Mouse (Mus musculus): Measurements from ENCODE around the gene Trak1. TPM values are rescaled to one million over a fixed set of nuclear protein-coding genes. Genes with fewer than 3 reads are reported as not detected.
A peak's percentile ranks its signal among the peaks of the same experiment; 100 is the strongest.

The Trak1 gene
- total and polyA plus RNA-seq, 3 experiments = 8.2 to 28.6 (median 18.1) TPM

GRCm38 (mm10) chr9:121271149-121271548 is 26.2 kb upstream of the Trak1 start:
- TF ChIP-seq MAFK (IDR thresholded peaks at IDR 0.05; ENCODE audit: insufficient replicate concordance, low read length) = no peak
- TF ChIP-seq MYC (IDR thresholded peaks at IDR 0.05; ENCODE audit: low read depth, low read length) = no peak
- no peak for TF ChIP-seq POLR2A (IDR thresholded peaks at IDR 0.05; ENCODE audit: low read depth, low read length)
- no peak overlapping the region for H3K9ac ChIP-seq (ENCODE audit: insufficient read depth, low read depth)
- in situ Hi-C loops (cut with MboI; ENCODE audit: low pct_ligation_motif_present, low pct_unique_long_range_greater_than_20kb, low sequenced_read_pairs) = no loop called here
- no peak overlapping the region for H3K27ac ChIP-seq (ENCODE audit: insufficient read depth, low read depth)
- H3K4me1 ChIP-seq (ENCODE audit: control insufficient read depth in 1 of 2, insufficient read depth in 2 of 2) = peaks cover 0 to 8% of the 10 kb centered on the region in 2 experiments; a peak in 2 of 4 replicates
- H3K36me3 ChIP-seq (replicated peaks in 1 of 2; ENCODE audit: control insufficient read depth in 1 of 2, insufficient read depth in 1 of 2, low read length in 1 of 2) = peaks cover 5 to 49% of the 10 kb centered on the region in 2 experiments
- H3K4me2 ChIP-seq (ENCODE audit: insufficient read depth, low read depth, poor library complexity, severe bottlenecking) = no peak overlapping the region
- dilution Hi-C loops (cut with MboI; ENCODE audit: extremely low pct_ligation_motif_present, extremely low pct_unique_long_range_greater_than_20kb, low sequenced_read_pairs) = no loop called here
- no peaks in the 10 kb centered on the region for H3K27me3 ChIP-seq (replicated peaks)
- no peak overlapping the region for H3K4me3 ChIP-seq (replicated peaks in 1 of 3; ENCODE audit: low read depth in 2 of 3, low read length in 2 of 3, poor library complexity in 1 of 3)
- H3K79me2 ChIP-seq (replicated peaks; ENCODE audit: control insufficient read depth, extremely low read depth, insufficient read depth, poor library complexity, severe bottlenecking) = no peaks in the 10 kb centered on the region
- DNase-seq (ENCODE audit: extremely low read depth) = no peak
- H3K9me3 ChIP-seq (replicated peaks; ENCODE audit: low read length) = no peaks in the 10 kb centered on the region

GRCm38 (mm10) chr9:121271561-121271960 is 25.7 kb upstream of the Trak1 start:
- H3K79me2 ChIP-seq (replicated peaks; ENCODE audit: control insufficient read depth, extremely low read depth, insufficient read depth, poor library complexity, severe bottlenecking) = no peaks in the 10 kb centered on the region
- no peak for TF ChIP-seq MAZ (IDR thresholded peaks at IDR 0.05; ENCODE audit: low read depth, low read length)
- no peak for TF ChIP-seq NELFE (IDR thresholded peaks at IDR 0.05; ENCODE audit: low read depth, low read length)
- no peak for TF ChIP-seq MYC (IDR thresholded peaks at IDR 0.05; ENCODE audit: low read depth, low read length)
- H3K36me3 ChIP-seq (replicated peaks in 1 of 2; ENCODE audit: control insufficient read depth in 1 of 2, insufficient read depth in 1 of 2, low read length in 1 of 2) = peaks cover under 1 to 44% of the 10 kb centered on the region in 2 experiments
- H3K9ac ChIP-seq (ENCODE audit: insufficient read depth, low read depth) = no peak overlapping the region
- dilution Hi-C loops (cut with MboI; ENCODE audit: extremely low pct_ligation_motif_present, extremely low pct_unique_long_range_greater_than_20kb, low sequenced_read_pairs) (no loop called here), in situ Hi-C loops (cut with MboI; ENCODE audit: low pct_ligation_motif_present, low pct_unique_long_range_greater_than_20kb, low sequenced_read_pairs) (no loop called here)
- no peak overlapping the region for H3K4me2 ChIP-seq (ENCODE audit: insufficient read depth, low read depth, poor library complexity, severe bottlenecking)
- H3K27me3 ChIP-seq (replicated peaks) = no peaks in the 10 kb centered on the region
- no peak overlapping the region for H3K27ac ChIP-seq (ENCODE audit: insufficient read depth, low read depth)
- no peak for DNase-seq (ENCODE audit: extremely low read depth)
- H3K9me3 ChIP-seq (replicated peaks; ENCODE audit: low read length) = no peaks in the 10 kb centered on the region
- no peak overlapping the region for H3K4me3 ChIP-seq (replicated peaks in 1 of 3; ENCODE audit: low read depth in 2 of 3, low read length in 2 of 3, poor library complexity in 1 of 3)
- peaks cover 2 to 12% of the 10 kb centered on the region in 2 experiments; a peak in 3 of 4 replicates for H3K4me1 ChIP-seq (ENCODE audit: control insufficient read depth in 1 of 2, insufficient read depth in 2 of 2)

- in situ Hi-C loops (cut with MboI; ENCODE audit: low pct_ligation_motif_present, low pct_unique_long_range_greater_than_20kb, low sequenced_read_pairs) = no loop called here
- no peak for DNase-seq (ENCODE audit: extremely low read depth)
- Histone ChIP-seq H3K4me1 (ENCODE audit: control insufficient read depth in 1 of 2, insufficient read depth in 2 of 2) (peaks cover 3 to 23% of the 10 kb centered on the region in 2 experiments; a peak in 3 of 4 replicates), H3K4me3 (replicated peaks in 1 of 3; ENCODE audit: low read depth in 2 of 3, low read length in 2 of 3, poor library complexity in 1 of 3) (peak overlapping the region; percentile 67 to 90 (median 71)), H3K27ac (ENCODE audit: insufficient read depth, low read depth) (no peak overlapping the region), H3K79me2 (replicated peaks; ENCODE audit: control insufficient read depth, extremely low read depth, insufficient read depth, poor library complexity, severe bottlenecking) (no peaks in the 10 kb centered on the region), H3K36me3 (replicated peaks in 1 of 2; ENCODE audit: control insufficient read depth in 1 of 2, insufficient read depth in 1 of 2, low read length in 1 of 2) (peaks cover 3 to 49% of the 10 kb centered on the region in 2 experiments), H3K9me3 (replicated peaks; ENCODE audit: low read length) (no peaks in the 10 kb centered on the region), H3K9ac (ENCODE audit: insufficient read depth, low read depth) (peak overlapping the region; percentile 61), H3K4me2 (ENCODE audit: insufficient read depth, low read depth, poor library complexity, severe bottlenecking) (peak overlapping the region; percentile 58), H3K27me3 (replicated peaks) (no peaks in the 10 kb centered on the region)
- dilution Hi-C loops (cut with MboI; ENCODE audit: extremely low pct_ligation_motif_present, extremely low pct_unique_long_range_greater_than_20kb, low sequenced_read_pairs) = no loop called here
- no peak for TF ChIP-seq MXI1 (IDR thresholded peaks at IDR 0.05; ENCODE audit: low read depth, low read length)
- no peak for TF ChIP-seq TCF12 (IDR thresholded peaks at IDR 0.05; ENCODE audit: low read depth, low read length)
- TF ChIP-seq SIN3A (IDR thresholded peaks at IDR 0.05; ENCODE audit: low read length) = no peak
- TF ChIP-seq ETS1 (conservative IDR thresholded peaks at IDR 0.05; ENCODE audit: low read depth, low read length) = no peak
These were observed 20.6 kb upstream of the Trak1 start for GRCm38 (mm10) chr9:121276745-121277117.
